Mouse (Mus musculus): ENCODE results near the gene H2-Ke6. TPM values are rescaled to one million over a fixed set of nuclear protein-coding genes. Genes with fewer than 3 reads are reported as not detected.
"Not testable (repeated sequence)": the region's sequence is repeated elsewhere in the genome, so short reads cannot be mapped to it uniquely, and the experiment has no call there.

The H2-Ke6 gene
- polyA plus RNA-seq, 1 experiment from 2014 or later = 65.6 TPM

GRCm38 (mm10) chr17:33981192-33981909, 46.5 kb downstream of the H2-Ke6 start:
- peak; percentile 95 for ATAC-seq (replicated peaks)
- H3K9me3 ChIP-seq; H3K36me3 ChIP-seq (replicated peaks): not testable (repeated sequence)
- Histone ChIP-seq H3K27ac (peak overlapping the region; percentile 91), H3K4me2 (peak overlapping the region; percentile 60), H3K27me3 (replicated peaks) (peaks cover 41% of the 10 kb centered on the region), H3K4me3 (peak overlapping the region; percentile 57), H3K9ac (peak overlapping the region; percentile 54), H3K4me1 (peaks cover 25% of the 10 kb centered on the region)
- under 1% methylated on average over 27 of the region's 27 CpGs for WGBS

- H3K4me2 ChIP-seq = peak overlapping the region; percentile 60
- peak overlapping the region; percentile 8; the same call in 1 of the 2 replicates for H3K4me3 ChIP-seq
- WGBS = 77% methylated on average over 19 of the region's 19 CpGs
- H3K4me1 ChIP-seq = peaks cover 25% of the 10 kb centered on the region
- H3K27me3 ChIP-seq (replicated peaks) = peaks cover 47% of the 10 kb centered on the region
- no peaks in the 10 kb centered on the region for H3K36me3 ChIP-seq (replicated peaks)
- H3K9ac ChIP-seq = no peak overlapping the region
- ATAC-seq (replicated peaks) = peak; percentile 37
- no peaks in the 10 kb centered on the region for H3K9me3 ChIP-seq
- H3K27ac ChIP-seq = peak overlapping the region; percentile 91
Observed at GRCm38 (mm10) chr17:33980181-33981035, 47.5 kb downstream of the H2-Ke6 start.

DNA sequence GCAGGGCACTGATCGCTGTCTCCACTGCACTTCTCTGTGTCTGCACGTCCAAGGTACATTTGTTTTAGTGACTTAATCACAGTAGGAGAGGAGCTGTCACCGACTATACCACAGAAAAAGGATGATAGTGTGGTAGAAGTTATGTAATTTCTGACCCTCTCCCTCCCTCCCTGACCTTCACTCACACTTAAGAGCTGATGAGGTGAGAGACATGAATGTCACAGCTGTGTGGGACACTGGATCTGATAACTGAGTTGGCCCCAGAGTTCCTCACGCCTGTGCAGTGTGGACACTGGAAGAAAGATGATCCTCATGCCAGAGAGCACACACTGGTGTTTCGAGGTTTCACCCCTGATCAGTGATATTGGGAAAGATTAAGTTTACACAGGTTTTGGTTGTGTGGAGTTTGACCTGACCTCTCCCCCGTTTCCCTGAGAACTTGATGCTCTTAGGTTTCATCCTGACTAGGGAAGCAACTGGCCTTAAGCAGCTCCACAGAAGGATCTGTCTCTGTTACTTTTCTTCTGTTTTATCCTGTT, 48.3 kb downstream of the H2-Ke6 start:
- no peak overlapping the region for H3K27ac ChIP-seq
- H3K9me3 ChIP-seq = no peaks in the 10 kb centered on the region
- ATAC-seq (replicated peaks) = no peak
- no peaks in the 10 kb centered on the region for H3K36me3 ChIP-seq (replicated peaks)
- H3K27me3 ChIP-seq (replicated peaks) = peaks cover 47% of the 10 kb centered on the region
- H3K4me2 ChIP-seq = no peak overlapping the region
- no peak overlapping the region for H3K4me3 ChIP-seq
- no peak overlapping the region for H3K9ac ChIP-seq
- 76% methylated on average over 6 of the region's 6 CpGs for WGBS
- peaks cover 25% of the 10 kb centered on the region for H3K4me1 ChIP-seq

GRCm38 (mm10) chr17:33978631-33979031, 49.2 kb downstream of the H2-Ke6 start:
- no peak for ATAC-seq (replicated peaks)
- WGBS = under 1% methylated on average over 17 of the region's 17 CpGs
- H3K36me3 ChIP-seq (replicated peaks) = no peaks in the 10 kb centered on the region

DNA sequence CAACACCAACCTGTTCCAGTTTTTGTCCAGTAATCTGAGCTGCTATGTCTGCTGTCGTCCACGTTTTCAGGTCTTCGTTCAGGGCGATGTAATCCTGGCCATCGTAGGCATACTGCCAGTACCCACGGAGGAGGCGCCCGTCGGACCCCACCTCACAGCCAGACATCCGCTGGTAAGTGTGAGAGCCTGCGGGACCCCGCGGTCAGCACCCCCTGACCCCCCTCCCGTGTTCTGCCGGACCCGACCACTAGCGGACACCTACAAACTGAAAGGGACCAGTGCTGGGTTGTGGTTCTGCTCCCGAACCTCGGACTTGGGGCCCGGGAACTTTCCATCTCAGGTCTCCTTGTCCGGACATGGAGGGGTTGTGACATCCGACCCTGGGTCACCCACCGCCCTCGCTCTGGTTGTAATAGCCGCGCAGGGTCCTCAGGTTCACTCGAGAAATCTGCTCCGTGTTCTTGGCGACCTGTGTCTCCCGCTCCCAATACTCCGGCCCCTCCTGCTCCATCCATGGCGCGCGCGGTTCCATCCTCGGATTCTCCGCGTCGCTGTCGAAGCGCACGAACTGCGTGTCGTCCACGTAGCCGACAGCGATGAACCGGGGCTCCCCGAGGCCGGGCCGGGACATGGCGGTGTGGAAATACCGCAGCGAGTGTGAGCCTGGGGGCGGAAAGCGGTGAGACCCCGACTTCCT, 49.9 kb downstream of the H2-Ke6 start:
- H3K36me3 ChIP-seq (replicated peaks) = no peaks in the 10 kb centered on the region
- H3K4me3 ChIP-seq = peak overlapping the region; percentile 35
- no peak overlapping the region for H3K27ac ChIP-seq
- peak overlapping the region; percentile 56 for H3K4me2 ChIP-seq
- no peaks in the 10 kb centered on the region for H3K9me3 ChIP-seq
- ATAC-seq (replicated peaks) = no peak
- H3K27me3 ChIP-seq (replicated peaks) = peaks cover 47% of the 10 kb centered on the region
- peaks cover 25% of the 10 kb centered on the region for H3K4me1 ChIP-seq
- peak overlapping the region; percentile 31 for H3K9ac ChIP-seq
- 2% methylated on average over 57 of the region's 57 CpGs for WGBS

More at GRCm38 (mm10) chr17:33978631-33979031, 49.2 kb downstream of the H2-Ke6 start:
- Histone ChIP-seq H3K27me3 (replicated peaks) (peaks cover 47% of the 10 kb centered on the region), H3K9me3 (no peaks in the 10 kb centered on the region), H3K4me3 (peak overlapping the region; percentile 35), H3K27ac (no peak overlapping the region), H3K9ac (peak overlapping the region; percentile 31; the same call in 1 of the 2 replicates), H3K4me2 (peak overlapping the region; percentile 56), H3K4me1 (peaks cover 25% of the 10 kb centered on the region)

MicroRNAs within 50 kb of the gene (microRNA counts, 519-probe panel; counts per million panel counts)
- 3,307 counts per million, percentile 76 among the panel's probes with 10 or more counts for microRNA mmu-miR-219

Small RNA genes within 50 kb of the gene (microRNA-seq; reads per million reads assigned to microRNA genes)
- gene Mir219a-1 = not detected
- gene Mir219c = not detected

Other genes with a start within 250 kb of the H2-Ke6 start
- 22.6 and 23.3 TPM in 2 replicates for gene Angptl4, start 246.2 kb downstream of the H2-Ke6 start, polyA plus RNA-seq (2015; fragmentation: Nextera tagmentation; extraction: Ambion mirVana)
- gene Kank3, start 217.5 kb downstream of the H2-Ke6 start, polyA plus RNA-seq (2015; fragmentation: Nextera tagmentation; extraction: Ambion mirVana) = 51.5 and 53.4 TPM in 2 replicates
- 476 TPM in 2 replicates for gene Rps28, start 203.5 kb downstream of the H2-Ke6 start, polyA plus RNA-seq (2015; fragmentation: Nextera tagmentation; extraction: Ambion mirVana)
- 467 and 476 TPM in 2 replicates for gene Ndufa7, start 203.5 kb downstream of the H2-Ke6 start, polyA plus RNA-seq (2015; fragmentation: Nextera tagmentation; extraction: Ambion mirVana)
- gene Cd320, start 185.0 kb downstream of the H2-Ke6 start, polyA plus RNA-seq (2015; fragmentation: Nextera tagmentation; extraction: Ambion mirVana) = 50.8 and 58.9 TPM in 2 replicates
- not detected in 2 replicates for gene Gm7029, start 154.2 kb downstream of the H2-Ke6 start, polyA plus RNA-seq (2015; fragmentation: Nextera tagmentation; extraction: Ambion mirVana)
- 1.5 and 2.6 TPM in 2 replicates for gene Kifc1, start 137.4 kb downstream of the H2-Ke6 start, polyA plus RNA-seq (2015; fragmentation: Nextera tagmentation; extraction: Ambion mirVana)
- 0.50 and 0.51 TPM in 2 replicates for gene Platr17, start 122.9 kb downstream of the H2-Ke6 start, polyA plus RNA-seq (2015; fragmentation: Nextera tagmentation; extraction: Ambion mirVana)
- gene Daxx, start 118.6 kb downstream of the H2-Ke6 start, polyA plus RNA-seq (2015; fragmentation: Nextera tagmentation; extraction: Ambion mirVana) = 59.4 and 61.1 TPM in 2 replicates
- gene Tapbp, start 112.2 kb downstream of the H2-Ke6 start, polyA plus RNA-seq (2015; fragmentation: Nextera tagmentation; extraction: Ambion mirVana) = 23.6 and 28.6 TPM in 2 replicates
- 18.1 and 18.3 TPM in 2 replicates for gene Zbtb22, start 112.2 kb downstream of the H2-Ke6 start, polyA plus RNA-seq (2015; fragmentation: Nextera tagmentation; extraction: Ambion mirVana)
- gene Rgl2, start 98.5 kb downstream of the H2-Ke6 start, polyA plus RNA-seq (2015; fragmentation: Nextera tagmentation; extraction: Ambion mirVana) = 60.9 and 61.1 TPM in 2 replicates
- gene Pfdn6, start 87.7 kb downstream of the H2-Ke6 start, polyA plus RNA-seq (2015; fragmentation: Nextera tagmentation; extraction: Ambion mirVana) = 178 TPM in 2 replicates
- 25.9 and 26.2 TPM in 2 replicates for gene Wdr46, start 87.4 kb downstream of the H2-Ke6 start, polyA plus RNA-seq (2015; fragmentation: Nextera tagmentation; extraction: Ambion mirVana)
- 14.9 and 15.1 TPM in 2 replicates for gene B3galt4, start 76.6 kb downstream of the H2-Ke6 start, polyA plus RNA-seq (2015; fragmentation: Nextera tagmentation; extraction: Ambion mirVana)
- gene Vps52, start 72.2 kb downstream of the H2-Ke6 start, polyA plus RNA-seq (2015; fragmentation: Nextera tagmentation; extraction: Ambion mirVana) = 80.9 and 84.4 TPM in 2 replicates
- 689 and 743 TPM in 2 replicates for gene Rps18, start 72.1 kb downstream of the H2-Ke6 start, polyA plus RNA-seq (2015; fragmentation: Nextera tagmentation; extraction: Ambion mirVana)
- gene H2-K1, start 27.7 kb downstream of the H2-Ke6 start, polyA plus RNA-seq (2015; fragmentation: Nextera tagmentation; extraction: Ambion mirVana) = 19.0 and 20.1 TPM in 2 replicates
- gene Ring1, start 3.4 kb downstream of the H2-Ke6 start, polyA plus RNA-seq (2015; fragmentation: Nextera tagmentation; extraction: Ambion mirVana) = 22.8 and 26.3 TPM in 2 replicates
- 178 and 184 TPM in 2 replicates for gene Slc39a7, start 3.6 kb upstream of the H2-Ke6 start, polyA plus RNA-seq (2015; fragmentation: Nextera tagmentation; extraction: Ambion mirVana)
- gene Rxrb, start 3.8 kb upstream of the H2-Ke6 start, polyA plus RNA-seq (2015; fragmentation: Nextera tagmentation; extraction: Ambion mirVana) = 64.7 and 65.5 TPM in 2 replicates
- gene Col11a2, start 11.4 kb upstream of the H2-Ke6 start, polyA plus RNA-seq (2015; fragmentation: Nextera tagmentation; extraction: Ambion mirVana) = 3.2 and 4.8 TPM in 2 replicates
- gene H2-Oa, start 64.3 kb upstream of the H2-Ke6 start, polyA plus RNA-seq (2015; fragmentation: Nextera tagmentation; extraction: Ambion mirVana) = not detected in 2 replicates
- 17.2 and 18.8 TPM in 2 replicates for gene H2-DMa, start 91.5 kb upstream of the H2-Ke6 start, polyA plus RNA-seq (2015; fragmentation: Nextera tagmentation; extraction: Ambion mirVana)
- 137 and 140 TPM in 2 replicates for gene Brd2, start 94.6 kb upstream of the H2-Ke6 start, polyA plus RNA-seq (2015; fragmentation: Nextera tagmentation; extraction: Ambion mirVana)
- gene H2-DMb2, start 115.2 kb upstream of the H2-Ke6 start, polyA plus RNA-seq (2015; fragmentation: Nextera tagmentation; extraction: Ambion mirVana) = 0.27 and 0.65 TPM in 2 replicates
- 0.79 and 1.2 TPM in 2 replicates for gene H2-DMb1, start 125.0 kb upstream of the H2-Ke6 start, polyA plus RNA-seq (2015; fragmentation: Nextera tagmentation; extraction: Ambion mirVana)
- gene Tap1, start 159.5 kb upstream of the H2-Ke6 start, polyA plus RNA-seq (2015; fragmentation: Nextera tagmentation; extraction: Ambion mirVana) = 2.3 and 3.1 TPM in 2 replicates
- gene Psmb9, start 159.7 kb upstream of the H2-Ke6 start, polyA plus RNA-seq (2015; fragmentation: Nextera tagmentation; extraction: Ambion mirVana) = 1.5 and 2.0 TPM in 2 replicates
- gene Psmb8, start 169.7 kb upstream of the H2-Ke6 start, polyA plus RNA-seq (2015; fragmentation: Nextera tagmentation; extraction: Ambion mirVana) = 4.1 and 4.2 TPM in 2 replicates
- gene Tap2, start 175.5 kb upstream of the H2-Ke6 start, polyA plus RNA-seq (2015; fragmentation: Nextera tagmentation; extraction: Ambion mirVana) = 1.7 and 2.2 TPM in 2 replicates
- gene H2-Ob, start 210.8 kb upstream of the H2-Ke6 start, polyA plus RNA-seq (2015; fragmentation: Nextera tagmentation; extraction: Ambion mirVana) = 0.06 and 0.18 TPM in 2 replicates
- 1.4 and 2.3 TPM in 2 replicates for gene H2-Ab1, start 229.6 kb upstream of the H2-Ke6 start, polyA plus RNA-seq (2015; fragmentation: Nextera tagmentation; extraction: Ambion mirVana)